Mouse (Mus musculus) small intestine, adult 2 months (tissue): ENCODE results near the gene Dock4.

Experiments used
- CTCF ChIP-seq: fragments of 200-500 bp; IDR thresholded peaks from 2 replicates; pipeline ENCODE4 v1.5.1; 2012; ENCODE audit warnings: low read depth, mild to moderate bottlenecking, control low read depth, inconsistent platforms, low read length, moderate library complexity, mixed read lengths; ENCODE audit not compliant: insufficient replicate concordance, insufficient read length; ENCODE audit errors: extremely low read depth
- POLR2A ChIP-seq: fragments of 200-500 bp; IDR thresholded peaks from 2 replicates; pipeline ENCODE4 v1.6.1; 2012; ENCODE audit warnings: low read depth, mild to moderate bottlenecking, control low read depth, inconsistent platforms, low read length, moderate library complexity

- TF ChIP-seq CTCF = no peak
- TF ChIP-seq POLR2A = no peak
These were observed 396.7 kb downstream of the Dock4 start for GRCm38 (mm10) chr12:40842251-40842988.
